Mouse (Mus musculus) lung, postnatal 14 days (tissue): ENCODE data around the gene Gpc3.
"Not testable (repeated sequence)": the region's sequence is repeated elsewhere in the genome, so short reads cannot be mapped to it uniquely, and the experiment has no call there.

Source experiments
- DNase-seq: peaks from one replicate; pipeline ENCODE4 v3.0.0; 2021

Gpc3 gene

GRCm38 (mm10) chrX:52261991-52262390, 351.8 kb downstream of the Gpc3 start:
- no peak for DNase-seq

DNA sequence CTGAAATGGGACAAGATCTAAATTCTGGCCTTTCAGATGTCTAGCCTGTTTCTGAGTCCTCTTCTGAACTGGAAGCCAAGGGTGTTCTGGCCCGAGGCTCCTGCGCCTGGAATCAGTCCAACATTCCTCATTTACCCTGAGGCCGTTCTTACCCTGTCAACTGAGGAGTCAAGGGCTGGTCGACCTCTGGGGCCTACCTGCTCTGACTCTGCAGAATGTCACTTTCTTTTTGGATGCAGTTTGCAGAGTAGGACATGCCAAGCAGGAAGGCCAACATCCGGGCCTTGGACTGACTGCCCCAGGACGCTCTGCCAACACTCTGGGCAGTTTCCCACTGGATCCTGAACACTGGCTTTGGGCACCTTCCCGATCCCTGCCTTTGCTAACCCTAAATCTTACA, 352.2 kb downstream of the Gpc3 start:
- DNase-seq = peak; percentile 1

- DNase-seq = not testable (repeated sequence)
Measured at GRCm38 (mm10) chrX:52259771-52260170, 354.0 kb downstream of the Gpc3 start.

DNA sequence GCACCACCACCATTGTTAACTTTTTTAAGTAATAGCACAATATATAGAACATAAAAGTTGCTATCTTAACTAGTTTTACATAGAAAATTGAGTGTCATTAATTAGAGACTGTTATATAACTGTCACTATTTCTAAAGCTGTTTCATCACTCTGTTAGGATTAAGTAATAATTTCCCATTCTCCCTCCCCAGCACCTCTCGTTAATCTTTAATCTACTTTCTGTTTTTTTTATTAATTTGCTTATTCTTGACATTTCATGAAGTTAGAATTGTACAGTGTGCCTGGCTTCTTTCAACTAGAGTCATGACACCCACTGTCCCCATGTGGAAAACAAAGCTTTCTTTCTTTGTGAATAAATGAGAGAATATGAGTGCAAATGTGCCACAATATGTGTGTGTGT, 359.2 kb downstream of the Gpc3 start:
- no peak for DNase-seq

GRCm38 (mm10) chrX:52245694-52246297, 368.0 kb downstream of the Gpc3 start:
- DNase-seq = no peak

- DNase-seq = no peak
Measured at GRCm38 (mm10) chrX:52237470-52237869, 376.3 kb downstream of the Gpc3 start.

DNA sequence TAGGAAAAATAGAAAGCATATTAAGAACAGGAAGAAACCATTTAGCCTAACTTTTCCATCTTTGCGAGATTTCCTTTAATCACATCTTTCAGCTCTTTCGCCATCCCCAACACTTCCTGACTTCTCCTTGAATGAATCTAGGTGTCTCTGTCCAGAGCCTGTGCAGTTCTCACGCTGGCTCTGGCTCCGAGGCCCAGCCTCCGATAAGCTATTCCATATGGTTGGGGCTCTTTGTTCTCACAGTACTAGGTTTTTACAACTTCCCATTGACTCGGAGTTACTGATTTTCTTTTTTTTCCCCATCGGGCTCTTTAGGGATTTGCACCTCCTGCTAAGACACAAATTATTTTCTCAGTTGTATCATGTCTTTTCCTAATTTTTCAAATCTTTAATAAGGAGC, 381.8 kb downstream of the Gpc3 start:
- DNase-seq = no peak

- no peak for DNase-seq
Measured at GRCm38 (mm10) chrX:52230711-52231110, 383.0 kb downstream of the Gpc3 start.
